Mouse (Mus musculus) heart, adult 2 months (tissue): ENCODE measurements at regions not wholly inside any gene's neighbourhood (a gene's known extent, or its start where the extent isn't known, plus 50 kb on each side); places are given as distances from the start of the nearest gene placed in this dataset.

Experiments used
- CTCF ChIP-seq: fragments of 200-600 bp; IDR thresholded peaks from 2 replicates; pipeline ENCODE4 v1.8.1; 2022; ENCODE audit warnings: antibody characterized with exemption, mild to moderate bottlenecking, moderate library complexity
- EP300 ChIP-seq: fragments of 200-500 bp; IDR thresholded peaks from 2 replicates; pipeline ENCODE4 v1.6.1; 2011; ENCODE audit warnings: low read depth, low read length, control low read depth; ENCODE audit not compliant: insufficient read depth
- POLR2A ChIP-seq: fragments of 200-500 bp; IDR thresholded peaks from 2 replicates; pipeline ENCODE4 v1.6.1; 2011; ENCODE audit warnings: mild to moderate bottlenecking, low read depth, low read length, control low read depth; ENCODE audit not compliant: insufficient read depth

DNA sequence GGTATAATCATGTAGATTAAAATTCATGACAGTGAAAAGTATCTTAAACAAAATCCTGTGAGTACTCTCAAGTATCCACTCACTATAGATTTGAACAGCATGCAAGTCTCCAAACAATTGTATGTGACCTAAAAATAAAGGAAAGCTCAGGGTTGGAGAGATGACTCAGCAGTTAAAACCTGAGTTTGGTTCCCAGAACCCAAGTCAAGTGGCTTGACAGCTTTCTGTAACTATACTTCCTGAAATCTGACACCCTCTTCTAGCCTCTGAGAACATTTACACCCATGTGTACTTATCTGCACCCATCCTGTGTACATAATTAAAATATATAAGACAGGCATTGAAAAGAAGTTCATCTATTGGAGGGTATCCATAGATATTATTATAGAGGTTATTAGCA lies 770.2 kb upstream of the Sel1l start:
- TF ChIP-seq CTCF (no peak), EP300 (no peak), POLR2A (no peak)
